Mouse (Mus musculus) cortical plate, adult 2 months (tissue): ENCODE data around the gene Fancc. TPM values are rescaled to one million over a fixed set of nuclear protein-coding genes. Genes with fewer than 3 reads are reported as not detected.
A peak's percentile ranks its signal among the peaks of the same experiment; 100 is the strongest.

Source experiments
- H3K27ac ChIP-seq: fragments of 200-500 bp; 2 replicates; pipeline ENCODE4 v1.5.1; 2012; ENCODE audit warnings: low read length, control low read depth, inconsistent platforms; ENCODE audit not compliant: insufficient read depth
- H3K4me1 ChIP-seq: fragments of 200-500 bp; 2 replicates; pipeline ENCODE4 v1.6.1; 2011; ENCODE audit warnings: low read length; ENCODE audit not compliant: control insufficient read depth, insufficient read depth
- H3K4me3 ChIP-seq: fragments of 200-500 bp; 2 replicates; pipeline ENCODE4 v1.5.1; 2011; ENCODE audit warnings: mild to moderate bottlenecking, low read length, control low read depth; ENCODE audit not compliant: insufficient read depth
- CTCF ChIP-seq: fragments of 200-500 bp; IDR thresholded peaks from 2 replicates; pipeline ENCODE4 v1.5.1; 2011; ENCODE audit warnings: mild to moderate bottlenecking, control low read depth, low read length; ENCODE audit not compliant: insufficient read depth; ENCODE audit errors: extremely low read depth
- POLR2A ChIP-seq: fragments of 200-500 bp; IDR thresholded peaks from 2 replicates; pipeline ENCODE4 v1.6.1; 2011; ENCODE audit warnings: mild to moderate bottlenecking, low read length, control low read depth; ENCODE audit not compliant: insufficient read depth; ENCODE audit errors: extremely low read depth
- polyA plus RNA-seq: library from polyadenylated mRNA; depleted of rRNA; stranded (reverse); fragments of >200 nt; gene quantifications from 2 replicates; pipeline ENCODE4 v1.2.3, GENCODE M21; 2012

Fancc gene
- polyA plus RNA-seq, 1 experiment, result 12.3 TPM

DNA sequence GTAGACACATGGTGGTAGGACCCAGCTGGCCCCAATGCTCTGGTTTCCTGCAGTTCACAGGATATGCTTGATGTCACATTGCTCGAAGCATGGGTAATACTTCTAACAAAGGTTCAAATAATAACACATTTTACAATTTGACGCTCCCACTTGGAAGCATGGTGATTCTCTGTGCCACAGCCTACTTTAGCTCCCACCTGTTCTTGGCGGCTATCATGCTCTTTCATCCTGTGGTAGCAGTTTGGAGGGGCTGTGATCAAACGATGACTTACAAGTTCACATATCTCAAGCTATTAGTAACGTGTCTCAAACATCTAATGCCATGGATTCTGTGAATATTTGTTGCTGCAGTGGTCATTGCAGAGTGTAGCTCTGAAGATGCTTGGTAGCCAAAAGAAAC is 219.8 kb downstream of the Fancc start:
- no peak overlapping the region for H3K27ac ChIP-seq

DNA sequence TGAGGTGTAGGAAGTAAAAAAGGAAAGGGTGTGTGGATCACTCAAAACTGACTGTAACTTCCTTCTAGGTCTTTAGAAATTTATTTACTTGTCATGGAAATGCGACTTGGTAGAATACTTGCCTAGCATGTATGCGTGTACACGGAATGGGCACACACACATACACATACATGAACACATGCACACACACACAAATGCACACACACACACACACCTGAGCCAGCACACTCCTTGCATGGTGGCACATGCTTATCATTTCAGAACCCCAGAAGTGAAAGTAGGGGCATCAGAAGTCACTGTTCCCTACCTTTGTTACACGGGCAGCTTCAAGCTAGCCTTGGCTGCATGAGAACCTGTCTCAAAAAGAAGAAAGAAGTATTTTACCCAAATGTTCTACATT is 220.7 kb downstream of the Fancc start:
- Histone ChIP-seq H3K4me3 (no peak overlapping the region), H3K4me1 (peaks cover 13% of the 10 kb centered on the region), H3K27ac (no peak overlapping the region)
- no peak for TF ChIP-seq POLR2A
- TF ChIP-seq CTCF, result no peak

More for the DNA sequence above, 219.8 kb downstream of the Fancc start:
- Histone ChIP-seq H3K4me1 (peaks cover 13% of the 10 kb centered on the region), H3K4me3 (no peak overlapping the region)
- TF ChIP-seq CTCF, result no peak
- no peak for TF ChIP-seq POLR2A

DNA sequence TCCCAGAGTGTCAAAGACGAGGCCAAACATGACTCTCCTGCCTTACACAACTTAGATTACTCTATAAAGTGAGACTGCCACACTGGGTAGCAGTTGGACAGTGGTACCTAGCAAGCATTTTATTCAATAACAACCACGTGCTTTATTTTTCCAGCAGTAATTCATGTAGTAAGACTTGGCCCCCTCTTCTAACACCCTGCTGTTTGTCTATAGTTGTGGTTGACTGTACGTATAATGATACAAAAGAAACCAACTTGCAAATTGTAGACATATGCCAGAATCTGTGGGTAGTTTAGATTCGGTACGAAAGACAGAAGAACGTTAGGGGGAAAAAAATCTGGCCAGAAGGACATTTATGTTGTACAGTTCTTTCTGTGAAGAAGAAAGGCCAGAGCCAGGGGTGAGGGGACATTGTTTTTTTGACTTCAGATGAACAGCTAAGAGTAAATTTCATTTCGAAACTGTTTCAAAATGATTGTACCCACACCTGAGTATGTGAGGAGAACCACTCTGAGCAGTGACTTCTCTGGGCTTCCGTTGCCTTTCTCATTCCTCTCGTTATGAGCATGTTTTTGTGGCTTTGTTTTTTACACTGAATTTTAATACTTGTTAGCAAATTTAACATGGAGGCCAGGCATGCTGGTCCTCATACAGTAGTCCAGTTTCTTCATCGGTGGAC is 222.5 kb downstream of the Fancc start:
- Histone ChIP-seq H3K4me1 (peaks cover 15% of the 10 kb centered on the region), H3K27ac (no peak overlapping the region), H3K4me3 (no peak overlapping the region)
- TF ChIP-seq POLR2A, result no peak
- no peak for TF ChIP-seq CTCF

DNA sequence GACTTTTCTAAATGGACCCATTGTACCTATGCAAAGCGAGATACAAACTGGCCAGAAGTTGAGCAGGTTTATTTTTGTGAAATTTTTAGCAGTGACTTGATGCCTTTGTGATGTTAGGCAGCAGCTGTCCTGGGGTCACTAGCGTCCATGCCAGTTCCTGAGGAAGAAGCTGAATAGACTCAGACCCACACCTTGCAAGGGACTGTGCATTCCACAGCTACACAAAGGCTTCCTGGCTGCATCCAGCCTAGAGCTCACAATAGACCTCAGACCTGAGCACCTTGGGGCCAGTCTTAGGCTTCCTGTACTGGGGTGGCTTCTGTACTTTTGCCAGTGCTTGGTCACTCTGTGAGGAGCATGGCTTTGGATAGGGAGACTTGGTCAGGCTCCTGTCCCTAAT is 223.2 kb downstream of the Fancc start:
- H3K4me3 ChIP-seq, result no peak overlapping the region
- TF ChIP-seq POLR2A (no peak), CTCF (no peak)
- peak overlapping the region; percentile 3; the same call in 1 of the 2 replicates for H3K27ac ChIP-seq
- peaks cover 12% of the 10 kb centered on the region for H3K4me1 ChIP-seq

DNA sequence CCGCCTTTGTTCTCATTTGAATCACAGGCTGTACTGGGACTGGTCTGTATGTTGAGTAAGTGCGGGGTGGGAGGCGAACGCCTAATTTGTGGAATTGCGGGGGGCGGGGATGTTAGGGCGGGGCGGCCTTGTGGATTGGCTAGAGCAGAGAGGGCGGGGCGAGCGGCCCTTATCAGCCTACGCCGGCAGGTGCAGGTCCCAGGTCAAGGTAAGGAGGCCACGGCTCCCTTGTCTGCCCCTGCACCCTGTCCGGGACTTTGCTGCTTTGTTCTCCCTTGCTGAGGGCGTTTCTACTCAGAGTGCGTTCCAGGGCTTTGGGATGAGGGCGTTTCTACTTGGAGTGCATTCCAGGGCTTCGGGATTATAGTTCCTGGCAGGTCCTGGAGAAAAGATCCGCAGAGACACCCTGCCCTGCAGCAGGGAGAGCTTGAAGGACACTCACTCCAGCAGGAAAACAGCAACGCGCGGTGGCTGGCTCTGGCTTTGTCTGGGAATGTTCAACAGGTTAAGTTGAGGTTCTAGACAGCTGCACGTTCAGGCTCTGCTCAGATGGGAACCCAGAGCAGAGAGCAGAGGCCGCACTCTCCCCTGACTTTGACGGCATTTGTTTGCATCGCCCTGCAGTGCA is 224.4 kb downstream of the Fancc start:
- Histone ChIP-seq H3K27ac (0 out of 2 replicates have a peak overlapping the region, but pooled peaks have one; percentile 69), H3K4me1 (peaks cover 6% of the 10 kb centered on the region), H3K4me3 (peak overlapping the region; percentile 22)
- TF ChIP-seq POLR2A (no peak), CTCF (no peak)

DNA sequence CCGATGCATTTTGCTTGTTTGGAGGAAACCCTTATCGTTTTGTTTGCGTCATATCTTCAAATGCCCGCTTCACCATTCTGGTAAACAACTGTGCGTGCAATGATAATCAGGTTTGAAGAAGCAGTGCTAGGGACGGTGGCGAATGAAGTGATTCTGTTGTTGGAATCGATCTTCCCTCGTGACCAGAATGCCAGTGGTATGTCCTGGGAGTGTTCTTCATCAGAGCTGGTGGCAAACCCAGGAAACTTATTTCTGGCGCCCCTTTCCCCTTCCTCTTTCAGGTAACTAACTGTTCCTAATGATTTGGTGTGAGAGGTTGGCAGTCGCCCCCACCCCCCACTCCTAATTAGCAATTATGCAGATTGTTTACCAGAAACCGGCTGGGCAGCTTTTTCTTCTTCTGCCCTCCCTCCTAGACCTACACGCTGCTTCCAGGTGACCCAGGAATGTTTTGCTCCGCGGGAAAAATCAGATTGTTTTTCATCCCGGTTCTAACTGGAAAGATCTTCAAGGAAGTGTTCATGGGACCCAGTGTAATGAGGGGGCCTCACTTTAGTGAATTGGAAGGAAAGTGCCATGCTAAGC is 225.0 kb downstream of the Fancc start:
- Histone ChIP-seq H3K4me1 (peaks cover 6% of the 10 kb centered on the region), H3K4me3 (no peak overlapping the region), H3K27ac (no peak overlapping the region)
- TF ChIP-seq CTCF (no peak), POLR2A (no peak)

DNA sequence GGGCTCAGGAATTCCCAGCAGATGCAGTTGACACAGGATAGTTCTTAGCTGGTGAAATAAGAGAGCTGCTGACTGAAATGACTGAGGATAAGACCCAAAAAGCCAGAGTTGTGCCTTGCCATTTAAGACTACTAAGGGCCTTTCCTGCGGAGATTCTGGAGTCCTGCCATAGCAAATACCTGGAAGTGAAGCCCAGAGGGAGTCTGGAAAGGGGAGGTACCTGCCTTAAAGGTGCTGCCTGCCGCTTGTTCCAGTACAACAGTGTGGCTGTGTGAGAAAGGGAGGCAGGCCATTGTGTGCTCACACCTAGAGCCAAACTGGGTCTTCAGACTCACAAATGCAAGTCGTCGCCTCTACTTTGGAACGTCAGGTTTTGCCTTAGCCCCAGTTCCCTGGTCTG is 226.9 kb downstream of the Fancc start:
- TF ChIP-seq POLR2A (no peak), CTCF (no peak)
- no peak overlapping the region for H3K4me3 ChIP-seq
- H3K27ac ChIP-seq, result no peak overlapping the region
- H3K4me1 ChIP-seq, result peaks cover 4% of the 10 kb centered on the region; the same call in 1 of the 2 replicates

DNA sequence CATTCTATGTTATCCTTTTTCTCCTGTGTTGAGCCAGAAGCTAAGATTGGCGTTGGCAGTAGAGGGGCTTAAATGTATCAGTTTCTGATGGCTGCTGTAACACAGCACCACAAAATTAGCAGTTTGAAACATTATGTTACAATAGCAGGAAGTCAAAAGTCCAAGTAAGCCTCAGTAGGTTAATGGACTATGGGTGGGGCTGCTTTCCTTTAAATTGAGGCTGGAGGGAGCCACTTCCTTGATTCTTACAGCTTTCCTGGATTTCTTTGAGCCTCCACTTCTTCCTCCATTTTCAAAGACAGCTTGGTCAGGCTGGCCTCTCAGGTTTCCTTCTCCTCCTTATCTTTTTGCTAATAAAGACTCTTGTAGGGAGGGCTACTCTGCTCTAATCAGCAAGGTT is 228.3 kb downstream of the Fancc start:
- no peak overlapping the region for H3K4me3 ChIP-seq
- TF ChIP-seq CTCF (no peak), POLR2A (no peak)
- H3K4me1 ChIP-seq, result peaks cover 3% of the 10 kb centered on the region; the same call in 1 of the 2 replicates
- H3K27ac ChIP-seq, result no peak overlapping the region

DNA sequence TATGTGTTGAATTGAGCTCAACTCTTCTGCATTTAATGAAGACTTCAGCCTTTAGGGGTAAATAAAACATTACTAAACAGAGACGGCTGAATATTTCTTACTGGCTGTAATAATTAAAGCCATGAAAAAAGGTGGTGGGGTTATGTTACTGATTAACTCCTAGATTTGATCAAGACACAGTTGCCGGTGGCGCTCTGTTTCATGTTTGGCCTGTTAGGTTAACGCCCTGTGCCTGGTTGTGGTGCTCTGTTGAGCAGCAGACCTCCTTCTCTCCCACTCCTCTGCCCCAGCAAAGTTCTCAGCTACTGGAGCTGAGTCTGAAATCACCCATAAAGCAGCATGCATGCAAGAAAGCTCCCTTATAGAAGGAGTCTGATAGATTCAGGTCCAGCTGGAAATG is 228.7 kb downstream of the Fancc start:
- Histone ChIP-seq H3K4me3 (no peak overlapping the region), H3K27ac (no peak overlapping the region), H3K4me1 (peaks cover 3% of the 10 kb centered on the region; the same call in 1 of the 2 replicates)
- TF ChIP-seq CTCF (no peak), POLR2A (no peak)
